Mouse (Mus musculus) T-helper 17 cell (primary cell): Measurements from ENCODE around the gene Frmd5.
"Not testable (repeated sequence)": the region's sequence is repeated elsewhere in the genome, so short reads cannot be mapped to it uniquely, and the experiment has no call there.

ENCODE experiments used
- in situ Hi-C, 2 experiments: fragments of 300-600 bp; cut with MboI, MseI; formaldehyde crosslinking; loops; 1 replicate in 1 of 2; 2 replicates in 1 of 2; pipeline ENCODE4 v1.15.1; 2025; ENCODE audit warnings: high pct_unique_total_duplicates in 2 of 2

The Frmd5 gene

DNA sequence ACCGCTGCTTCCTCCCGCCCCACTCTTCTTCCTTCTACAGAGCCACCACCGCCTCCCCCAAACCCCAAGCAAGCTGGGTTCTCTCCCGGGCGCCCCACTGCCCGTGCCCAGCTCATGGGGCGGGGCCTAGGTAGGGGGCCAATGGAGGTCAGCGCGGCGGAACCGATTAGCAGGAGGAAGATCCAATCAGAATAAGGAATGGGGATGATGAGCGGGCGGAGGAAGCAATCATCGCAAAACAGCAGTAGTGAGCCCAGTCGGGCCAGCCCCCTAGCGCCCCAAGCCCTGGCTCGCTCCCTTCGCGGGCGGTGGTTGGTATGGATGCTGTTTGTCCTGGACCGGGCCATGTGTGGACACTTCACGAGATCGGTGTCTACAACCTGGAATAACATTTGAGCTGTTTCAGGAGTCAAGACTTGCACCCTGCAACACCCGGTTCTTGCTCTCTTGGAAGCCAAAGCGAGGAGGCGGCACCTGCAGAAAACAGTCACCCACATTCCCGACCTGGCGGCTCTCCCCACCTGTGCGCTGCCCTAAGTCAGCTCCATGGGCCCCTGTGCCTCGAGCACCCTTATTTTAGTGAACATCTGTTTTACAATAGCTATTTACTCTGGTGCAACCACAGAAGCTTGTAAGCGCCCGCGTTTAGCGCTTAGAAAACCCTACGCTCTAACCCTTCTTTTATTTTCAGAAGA lies at the start of gene Frmd5:
Gene Frmd5 (minus strand): TSS at position 129 of the 695 bp plus-strand sequence.
- in situ Hi-C loops = loop anchor here in 1 of 2 experiments (10.0 kb wide), 1 partner anchor 232 kb away; no protein-coding TSS in a partner anchor

- in situ Hi-C loops = no loop called here
Measured at GRCm38 (mm10) chr2:121853974-121854373, 47.1 kb upstream of the Frmd5 start.

GRCm38 (mm10) chr2:121852045-121852444 lies 45.2 kb upstream of the Frmd5 start:
- in situ Hi-C loops = no loop called here

GRCm38 (mm10) chr2:121846050-121846449 lies 39.2 kb upstream of the Frmd5 start:
- in situ Hi-C loops = no loop called here

- in situ Hi-C loops = no loop called here
Measured at GRCm38 (mm10) chr2:121842249-121842648, 35.4 kb upstream of the Frmd5 start.

GRCm38 (mm10) chr2:121841453-121841852 lies 34.6 kb upstream of the Frmd5 start:
- in situ Hi-C loops = no loop called here

DNA sequence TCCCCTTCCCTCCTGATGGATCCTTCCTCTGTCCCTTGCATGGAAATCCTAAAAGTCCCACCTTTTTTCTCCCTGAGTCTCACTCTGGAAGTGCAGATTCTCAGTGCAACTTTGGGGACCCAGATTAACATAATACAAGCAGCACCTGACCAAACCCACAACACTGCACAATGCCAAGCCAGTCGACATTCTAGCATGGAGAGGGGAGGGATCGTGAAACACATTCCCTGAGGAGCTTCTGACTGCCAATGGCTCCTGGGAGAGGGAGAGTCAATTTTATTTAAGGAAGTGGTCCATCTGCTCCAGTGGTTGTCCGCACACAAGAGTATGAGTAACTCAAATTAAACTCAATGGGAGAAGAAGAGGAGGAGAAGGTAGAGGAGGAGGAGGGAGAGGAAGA lies 28.0 kb upstream of the Frmd5 start:
- in situ Hi-C loops = loop anchor here in 1 of 2 experiments (10.0 kb wide), 1 partner anchor 260 kb away; no protein-coding TSS in a partner anchor

DNA sequence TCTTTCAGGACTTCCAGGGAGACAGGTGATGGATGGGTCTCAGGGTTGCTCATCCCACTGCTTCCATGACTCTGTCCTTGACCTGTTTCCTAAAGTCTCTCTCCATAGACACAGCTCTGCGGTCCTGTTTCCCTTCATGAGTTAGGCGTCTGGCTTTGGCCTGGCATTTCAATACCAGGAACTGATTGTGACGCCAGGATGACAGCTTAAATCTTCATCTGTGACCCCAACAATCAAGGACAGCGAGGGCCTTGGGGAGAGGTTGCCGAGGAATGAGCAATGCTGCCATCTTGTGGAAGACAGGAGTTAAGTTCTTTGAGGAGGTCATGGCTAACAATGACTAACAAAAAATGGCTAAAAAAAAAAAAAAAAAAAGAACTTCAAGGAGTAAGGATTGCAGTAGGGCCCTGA lies 25.6 kb upstream of the Frmd5 start:
- in situ Hi-C loops = loop anchor here in 1 of 2 experiments (10.0 kb wide), 1 partner anchor 258 kb away; no protein-coding TSS in a partner anchor

DNA sequence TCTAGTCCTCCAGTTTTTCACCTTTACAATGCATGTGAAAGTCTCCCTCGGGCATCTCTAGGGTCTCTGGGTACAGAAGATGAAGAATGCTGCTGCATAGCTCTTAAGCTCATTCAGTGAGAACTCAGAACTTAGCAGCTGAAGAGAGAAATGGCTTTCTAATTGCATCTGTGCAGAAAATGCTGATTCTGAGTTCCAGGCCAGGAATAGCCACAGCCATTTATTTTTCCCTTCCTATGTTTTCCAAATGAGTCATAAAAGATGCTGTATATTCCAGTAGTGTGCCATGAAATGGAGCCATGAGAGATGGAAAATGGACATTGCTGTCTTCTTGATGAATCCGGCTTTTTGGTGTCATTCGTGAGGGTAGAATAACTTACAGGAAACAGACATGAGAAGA lies 21.5 kb upstream of the Frmd5 start:
- in situ Hi-C loops = no loop called here

GRCm38 (mm10) chr2:121826189-121826588 lies 19.3 kb upstream of the Frmd5 start:
- in situ Hi-C loops = no loop called here

DNA sequence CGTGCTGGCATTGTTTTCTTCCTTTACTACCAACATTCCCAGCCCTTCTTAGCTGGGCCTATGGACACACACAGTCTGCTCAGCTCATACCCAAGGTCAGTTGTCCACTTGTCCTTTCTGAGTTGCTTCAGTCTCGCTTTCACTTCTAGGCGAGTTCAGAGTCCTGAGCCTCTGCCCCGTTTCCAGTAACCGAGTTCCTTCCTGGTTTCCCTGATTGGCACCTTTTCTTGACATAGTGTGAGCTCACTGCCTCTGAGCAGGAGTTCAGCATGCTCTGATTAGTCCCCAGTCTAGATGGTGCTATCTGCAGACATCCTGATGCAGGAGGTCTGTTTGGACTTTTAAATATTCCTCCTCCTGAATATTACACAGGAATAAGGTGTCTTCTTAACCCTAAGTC lies 17.8 kb upstream of the Frmd5 start:
- in situ Hi-C loops = no loop called here

DNA sequence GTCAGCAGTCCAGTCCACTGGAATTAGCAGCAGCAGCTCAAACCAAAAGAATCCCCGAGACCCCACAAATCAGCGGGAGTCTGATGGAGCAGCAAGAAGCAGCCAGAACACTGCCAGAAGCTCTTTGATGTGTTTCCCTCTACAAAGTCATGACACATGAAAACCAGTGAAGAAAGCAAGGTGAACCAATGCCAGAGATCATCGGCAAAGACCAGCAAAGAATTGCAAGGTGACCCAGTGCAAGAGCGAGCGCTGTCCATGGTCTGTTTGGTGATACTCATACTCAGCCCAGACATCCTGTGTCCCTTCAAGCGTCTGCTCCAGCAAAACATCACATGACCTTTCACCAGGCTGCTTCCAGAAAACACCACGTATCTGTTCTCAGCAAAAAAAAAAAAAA lies 14.9 kb upstream of the Frmd5 start:
- in situ Hi-C loops = no loop called here

- in situ Hi-C loops = not testable (repeated sequence)
Measured at GRCm38 (mm10) chr2:121810876-121811275, 4.0 kb upstream of the Frmd5 start.

GRCm38 (mm10) chr2:121809126-121809525 lies 2.2 kb upstream of the Frmd5 start:
- in situ Hi-C loops = loop anchor here in 1 of 2 experiments (10.0 kb wide), 1 partner anchor 234 kb away; no protein-coding TSS in a partner anchor

DNA sequence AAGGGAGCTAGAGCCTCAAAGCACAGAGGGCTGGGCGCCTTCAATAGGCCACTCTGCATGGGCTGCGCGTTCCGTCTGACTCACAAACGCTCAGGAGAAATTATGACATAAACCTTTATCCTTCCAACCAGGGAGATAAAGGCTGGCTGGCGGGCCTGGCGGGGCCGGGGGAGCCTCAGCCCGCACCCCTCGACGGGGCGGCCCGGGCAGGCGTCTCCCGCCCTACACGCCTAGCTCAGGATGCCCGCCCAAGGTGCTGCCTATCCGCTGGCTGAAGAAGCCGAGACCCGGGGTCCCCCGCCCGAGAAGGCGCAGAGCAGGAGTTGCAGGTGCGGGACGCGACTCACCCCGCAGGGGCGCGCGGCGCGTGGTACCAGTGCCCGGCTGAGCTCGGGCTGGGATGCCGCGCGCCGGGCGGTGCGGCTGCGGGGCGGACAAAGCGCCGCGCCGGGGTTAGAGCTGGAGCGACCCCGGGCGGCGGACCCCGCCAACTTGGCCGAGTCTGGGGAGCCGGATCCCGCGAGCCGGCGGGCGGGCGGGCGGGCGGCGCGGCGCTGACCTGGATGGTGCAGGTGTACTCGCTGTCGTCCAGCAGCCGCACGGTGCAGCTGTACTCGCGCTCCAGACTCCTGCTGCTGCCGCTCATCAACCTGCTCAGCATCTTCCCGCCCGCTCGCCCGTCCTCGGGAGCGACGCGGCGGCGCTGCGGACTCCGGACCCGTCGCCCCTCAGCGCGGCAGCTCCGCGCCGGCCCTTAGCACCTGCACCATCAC lies 530 bp downstream of the Frmd5 start:
- in situ Hi-C loops = loop anchor here in 1 of 2 experiments (10.0 kb wide), 1 partner anchor 232 kb away; no protein-coding TSS in a partner anchor

GRCm38 (mm10) chr2:121799051-121799450 lies 7.8 kb downstream of the Frmd5 start:
- in situ Hi-C loops = no loop called here

DNA sequence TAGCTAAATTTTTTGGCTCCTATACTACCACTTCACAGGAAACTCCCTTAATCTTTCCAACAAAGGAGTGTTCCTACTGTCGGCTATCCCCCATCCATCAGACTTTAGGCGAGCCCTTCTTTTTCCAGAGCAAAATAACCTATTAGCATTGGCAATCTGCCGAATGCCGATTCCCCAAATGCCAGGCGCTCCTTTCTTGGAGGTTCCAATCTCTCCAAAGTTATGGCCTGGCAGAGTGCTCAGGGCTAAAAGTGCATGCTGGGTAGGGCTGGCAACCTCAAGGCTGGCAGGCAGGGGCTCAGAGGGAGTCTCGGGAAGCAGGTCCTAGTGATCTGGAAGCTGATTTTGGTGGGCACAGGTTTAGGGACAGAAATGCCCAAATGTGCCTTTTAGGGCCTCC lies 10.9 kb downstream of the Frmd5 start:
- in situ Hi-C loops = no loop called here

DNA sequence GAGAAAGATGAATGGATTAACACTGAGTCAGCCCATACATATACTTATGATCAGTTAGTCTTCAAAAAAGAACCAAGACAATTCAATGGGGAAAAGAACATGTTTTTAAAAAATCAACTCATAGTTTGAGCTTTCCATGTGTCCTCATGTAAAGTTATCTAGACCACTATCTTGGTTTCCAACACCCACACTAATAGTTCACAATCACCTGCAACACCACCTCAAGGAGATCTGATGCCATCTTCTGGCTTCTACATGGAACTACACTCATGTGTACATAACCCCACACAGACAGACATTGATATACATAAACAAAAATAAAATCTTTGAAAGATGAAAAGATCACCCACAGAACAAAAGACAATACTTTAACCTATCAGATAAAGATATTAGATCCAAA lies 17.1 kb downstream of the Frmd5 start:
- in situ Hi-C loops = no loop called here

GRCm38 (mm10) chr2:121788415-121788814 lies 18.5 kb downstream of the Frmd5 start:
- in situ Hi-C loops = no loop called here

- in situ Hi-C loops = no loop called here
Measured at GRCm38 (mm10) chr2:121787767-121788166, 19.1 kb downstream of the Frmd5 start.

- in situ Hi-C loops = no loop called here
Measured at GRCm38 (mm10) chr2:121787271-121787670, 19.6 kb downstream of the Frmd5 start.

DNA sequence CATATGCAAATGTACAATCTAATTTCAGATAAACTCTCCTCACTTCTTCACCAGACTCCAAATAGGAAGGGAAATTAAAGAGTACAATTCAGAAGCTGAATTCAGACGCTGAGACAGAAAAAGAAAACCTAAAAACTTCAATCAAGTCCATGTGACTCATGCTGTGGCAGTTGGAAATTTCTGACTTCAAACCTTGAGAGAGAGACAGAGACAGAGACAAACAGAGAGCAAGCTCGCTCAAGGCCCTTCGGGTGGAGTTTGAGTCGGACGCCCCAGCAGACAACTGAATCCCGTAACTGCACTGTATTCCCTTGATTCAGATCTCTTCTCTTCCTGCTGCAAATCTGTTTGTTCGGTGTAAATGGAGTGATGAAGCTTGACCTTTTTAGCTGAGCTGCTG lies 30.7 kb downstream of the Frmd5 start:
- in situ Hi-C loops = no loop called here

- in situ Hi-C loops = no loop called here
Measured at GRCm38 (mm10) chr2:121764851-121765250, 42.0 kb downstream of the Frmd5 start.
